Mouse (Mus musculus) gastrocnemius, adult 18-20 months (tissue): ENCODE results near the gene Gse1. TPM values are rescaled to one million over a fixed set of nuclear protein-coding genes. Genes with fewer than 3 reads are reported as not detected.

Experiments used
- DNase-seq: peaks from one replicate; pipeline ENCODE4 v3.0.0; 2021; ENCODE audit warnings: low spot score
- total RNA-seq, 2 experiments: library from RNA; stranded (reverse); gene quantifications; 2 replicates each; pipeline ENCODE4 v1.2.3; 2021

Gse1 gene
- total RNA-seq, 2 experiments from 2014 or later, result 28.9 to 32.6 TPM

DNA sequence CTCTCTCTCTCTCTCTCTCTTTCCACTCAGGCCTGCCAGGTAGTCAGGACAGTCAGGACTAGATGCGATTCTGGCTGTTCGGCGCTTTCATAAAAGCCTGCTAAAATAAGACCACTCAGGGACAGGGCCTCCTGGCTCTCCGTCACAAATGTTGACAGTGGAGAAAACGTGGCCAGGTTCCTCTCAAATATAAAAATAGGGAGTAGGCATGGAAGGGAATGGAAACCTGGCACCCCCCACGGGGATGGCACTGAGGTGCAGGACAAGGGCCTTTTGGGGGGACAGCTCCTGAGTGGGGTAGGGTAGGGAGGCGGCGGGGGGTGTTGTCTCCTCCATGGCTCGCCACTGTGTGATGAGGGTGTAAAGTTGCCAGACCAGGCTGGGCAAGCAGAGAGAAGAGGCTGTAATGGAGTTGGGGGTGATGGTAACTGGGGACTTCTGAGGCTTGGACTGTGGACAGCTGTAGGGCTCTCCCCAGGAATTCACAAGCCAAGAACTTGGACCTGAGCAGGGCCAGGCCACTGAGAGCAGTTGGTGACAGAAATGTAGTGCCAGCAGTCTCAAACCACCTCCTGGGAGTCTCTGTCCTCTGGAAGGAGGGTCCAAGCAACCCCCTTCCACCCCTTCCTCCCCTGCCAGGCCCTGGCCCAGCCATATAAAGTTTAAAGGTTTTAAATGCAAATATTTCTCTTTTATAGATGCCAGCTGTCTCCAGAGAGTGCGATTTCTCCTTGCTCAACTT is 303.7 kb downstream of the Gse1 start:
- peak; percentile 47 for DNase-seq

DNA sequence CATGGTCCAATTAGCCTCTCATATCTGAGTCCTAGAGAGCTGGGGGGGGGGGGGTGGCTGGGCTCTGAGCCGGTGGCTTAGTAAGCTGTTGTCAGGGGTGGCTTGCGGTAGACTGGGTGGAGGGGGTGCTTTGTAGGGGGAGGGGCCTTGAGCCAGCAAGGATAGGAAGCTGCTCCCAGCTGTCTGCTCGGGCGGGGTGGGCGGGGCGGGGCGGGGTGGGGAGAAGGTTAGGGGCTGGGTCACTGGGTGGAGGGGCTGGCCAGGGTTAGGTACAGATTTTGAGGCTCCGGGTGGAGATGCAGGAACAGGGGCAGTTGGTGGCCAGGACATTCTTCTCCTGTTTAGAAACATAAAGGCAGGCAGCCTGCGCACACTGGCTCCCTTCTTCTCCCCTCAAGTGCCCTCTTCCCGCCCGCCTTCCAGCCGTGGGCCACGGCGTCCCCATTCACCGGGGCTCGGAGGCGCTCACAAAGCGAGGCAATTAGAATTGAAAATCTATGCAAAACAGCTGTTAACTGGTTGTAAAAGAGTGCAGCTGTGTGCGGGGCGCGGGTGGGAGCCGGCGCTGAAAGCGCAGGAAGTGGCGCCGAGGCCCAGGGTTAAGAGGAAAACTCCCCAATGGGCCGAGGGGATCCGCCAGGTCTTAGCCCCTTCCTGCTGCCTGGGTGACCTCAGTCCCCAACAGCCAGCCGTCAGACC is 304.4 kb downstream of the Gse1 start:
- DNase-seq, result no peak

GRCm38 (mm10) chr8:120533380-120533779 is 305.1 kb downstream of the Gse1 start:
- DNase-seq, result no peak

DNA sequence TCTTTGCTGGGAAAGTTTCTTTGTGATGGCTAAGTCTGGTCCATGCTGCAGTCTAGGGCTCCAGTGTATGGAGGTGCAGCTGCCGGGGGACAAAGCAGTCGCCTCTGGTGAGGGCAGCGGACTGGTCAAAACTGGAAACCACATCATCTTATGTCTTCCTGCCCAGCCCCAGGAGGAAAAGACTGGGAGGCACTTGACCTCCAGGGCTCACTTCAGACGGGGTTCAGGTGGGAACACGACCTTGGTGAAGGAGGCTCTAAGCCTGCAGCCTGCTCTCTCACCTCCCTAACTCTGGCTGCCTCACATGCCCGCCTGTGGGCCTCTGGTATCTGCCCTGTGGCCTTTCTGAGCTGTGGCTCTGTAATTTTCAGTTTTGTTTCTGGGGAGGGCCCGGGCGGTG is 305.8 kb downstream of the Gse1 start:
- no peak for DNase-seq

GRCm38 (mm10) chr8:120534504-120535368 is 306.5 kb downstream of the Gse1 start:
- DNase-seq, result peak; percentile 88

- peak; percentile 61 for DNase-seq
Measured at GRCm38 (mm10) chr8:120535452-120536305, 307.4 kb downstream of the Gse1 start.

DNA sequence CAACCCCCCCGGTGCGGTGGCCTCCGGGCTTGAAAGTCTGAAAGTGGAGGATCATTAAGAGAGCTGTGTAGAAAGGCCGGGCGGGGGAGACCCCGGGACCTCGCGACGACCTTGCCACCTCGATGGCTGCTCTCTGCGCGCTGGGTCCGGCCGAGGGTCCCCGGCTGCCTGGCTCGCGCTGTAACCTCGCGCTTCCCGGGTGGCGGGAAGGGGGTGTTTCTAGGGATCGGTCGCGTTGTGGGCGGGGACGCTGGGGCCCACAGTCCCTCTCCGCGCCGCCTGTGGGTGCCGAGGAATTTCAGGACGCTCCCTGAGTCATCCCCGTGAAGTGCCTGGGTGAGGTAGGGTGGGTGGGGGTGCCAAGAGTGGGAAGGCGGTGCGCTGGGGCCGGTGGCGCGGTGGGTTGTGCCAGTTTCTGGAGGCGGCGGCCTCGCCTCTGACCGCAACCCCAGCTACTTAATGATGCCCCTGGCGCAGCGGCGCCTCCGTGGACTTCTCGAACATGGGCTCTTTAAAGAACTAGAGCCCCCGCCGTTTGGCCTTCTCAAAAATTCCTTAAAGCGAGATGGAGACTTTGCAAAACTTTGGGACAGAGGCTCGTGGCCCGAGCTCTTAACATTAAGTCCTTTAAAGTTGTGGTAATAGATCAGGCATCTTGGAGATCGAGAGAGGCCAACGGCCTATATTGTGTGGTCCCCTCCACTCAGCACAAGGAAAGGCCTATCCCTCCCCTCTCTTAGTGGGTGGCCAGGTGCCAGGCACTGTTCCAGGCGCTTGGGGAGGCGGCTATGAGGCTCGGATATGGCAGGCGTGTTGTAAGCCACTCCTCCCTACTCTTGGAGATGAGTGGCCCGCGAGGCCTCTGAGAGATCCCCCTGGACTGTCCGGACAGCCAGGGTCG is 308.3 kb downstream of the Gse1 start:
- DNase-seq, result no peak

- peak; percentile 86 for DNase-seq
Measured at GRCm38 (mm10) chr8:120537207-120537817, 309.1 kb downstream of the Gse1 start.

DNA sequence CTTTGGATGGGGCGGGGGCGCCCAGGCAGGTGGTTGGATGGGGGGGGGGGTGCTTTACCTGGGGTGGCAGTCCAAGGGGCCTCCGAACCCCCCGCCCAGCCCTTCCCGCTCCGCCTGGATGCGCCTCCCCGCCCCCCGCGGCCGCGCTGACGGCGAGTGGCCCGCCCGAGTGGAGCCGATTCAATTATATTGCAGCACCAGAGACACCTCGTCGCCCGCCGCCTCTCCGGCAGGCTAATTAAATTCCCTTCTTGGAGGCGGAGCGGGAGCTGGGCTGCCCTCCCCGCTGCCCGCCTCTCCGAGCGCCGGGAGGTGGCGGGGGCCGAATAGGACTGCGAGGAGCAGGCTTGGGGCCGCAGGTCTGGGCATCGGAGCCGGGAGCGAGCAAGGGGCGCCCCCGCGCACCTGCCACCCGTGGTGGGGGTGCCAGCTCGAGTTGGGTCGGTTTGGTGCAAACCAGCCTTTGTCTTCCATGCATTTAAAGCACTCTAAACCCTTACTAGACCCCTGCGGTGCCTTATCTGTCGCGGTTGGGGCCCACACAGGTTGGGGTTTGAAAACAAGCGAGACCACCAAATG is 309.7 kb downstream of the Gse1 start:
- peak; percentile 59 for DNase-seq

- DNase-seq, result peak; percentile 89
Measured at GRCm38 (mm10) chr8:120538397-120539240, 310.4 kb downstream of the Gse1 start.

DNA sequence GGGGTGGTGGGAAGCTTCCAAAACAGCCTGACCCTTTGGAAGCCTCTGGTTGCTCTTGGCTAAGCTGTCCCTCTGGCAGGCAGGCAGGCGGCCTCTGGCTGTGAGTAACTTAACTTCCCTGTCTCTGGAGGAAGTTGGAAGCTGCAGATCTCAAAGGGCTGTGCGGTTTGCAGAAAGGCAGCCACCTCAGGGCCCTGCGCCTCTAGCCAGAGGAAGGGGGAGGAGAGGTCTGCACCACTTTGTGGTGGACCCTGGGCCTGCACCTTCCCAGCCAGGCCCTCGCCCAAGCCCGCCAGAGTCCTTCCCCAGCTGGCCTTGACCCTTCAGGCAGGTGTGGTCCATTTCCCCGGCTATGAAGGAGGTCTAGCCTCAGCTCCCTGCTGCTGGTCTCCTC is 311.1 kb downstream of the Gse1 start:
- no peak for DNase-seq

- peak; percentile 73 for DNase-seq
Measured at GRCm38 (mm10) chr8:120539775-120540625, 311.7 kb downstream of the Gse1 start.

DNA sequence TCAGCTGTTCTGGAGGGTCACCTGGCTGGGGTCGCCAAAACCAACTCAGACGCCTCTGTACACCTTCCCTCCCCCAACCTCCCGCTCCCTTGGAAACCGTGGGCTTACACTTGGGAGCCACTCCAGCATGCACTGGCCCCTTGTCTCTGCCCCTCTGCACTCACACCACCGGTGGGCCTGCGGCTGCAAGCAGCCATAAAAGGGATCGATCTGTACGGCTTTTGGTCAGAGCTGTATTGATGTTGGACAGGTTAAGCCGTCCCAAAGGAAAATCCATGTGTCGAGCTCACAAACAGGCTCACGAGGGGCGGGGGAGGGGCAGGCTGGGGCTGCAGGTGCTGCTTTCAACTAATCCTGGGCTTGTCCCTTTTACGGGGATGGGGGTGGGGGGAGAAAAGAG is 314.7 kb downstream of the Gse1 start:
- DNase-seq, result no peak

GRCm38 (mm10) chr8:120543416-120544055 is 315.3 kb downstream of the Gse1 start:
- DNase-seq, result peak; percentile 87

DNA sequence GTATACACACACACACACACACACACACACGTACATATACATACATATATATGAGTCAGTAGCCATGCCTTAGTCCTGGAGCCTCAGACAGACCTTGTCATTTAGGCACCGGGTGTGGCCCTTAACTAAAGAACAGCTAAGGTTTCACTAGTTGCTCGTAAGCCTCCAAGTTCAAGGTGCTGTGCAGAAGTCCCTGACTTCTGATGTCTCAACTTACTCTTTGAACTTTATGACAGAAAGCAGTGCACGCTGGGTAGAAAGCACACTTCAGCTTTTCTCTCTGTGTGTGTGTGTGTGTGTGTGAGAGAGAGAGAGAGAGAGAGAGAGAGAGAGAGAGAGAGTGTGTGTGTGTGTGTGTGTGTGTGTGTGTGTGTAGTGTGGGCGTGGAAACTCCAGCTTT is 315.9 kb downstream of the Gse1 start:
- DNase-seq, result no peak

- no peak for DNase-seq
Measured at GRCm38 (mm10) chr8:120547562-120547961, 319.3 kb downstream of the Gse1 start.

DNA sequence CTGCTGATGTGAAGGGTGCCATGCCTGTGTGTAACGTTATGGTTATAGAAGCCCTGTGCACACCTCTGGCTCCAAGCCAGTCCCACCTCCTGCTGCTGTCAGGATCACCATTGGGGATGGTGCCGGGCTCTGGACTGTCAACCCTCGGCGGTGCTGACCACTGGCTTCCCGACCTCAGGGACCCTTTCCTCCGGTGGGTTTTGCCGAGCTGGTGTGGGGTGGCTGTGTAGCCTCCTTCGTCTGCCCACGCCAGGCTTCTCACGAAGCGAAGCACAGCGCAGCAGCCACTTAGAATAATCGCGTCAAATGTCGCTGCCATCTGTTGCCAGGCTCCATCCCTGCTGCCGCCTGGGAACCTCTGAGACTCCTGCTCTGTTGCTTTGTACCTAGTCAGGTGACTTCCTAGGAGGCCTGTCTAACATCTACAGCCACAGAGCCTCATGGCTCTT is 320.1 kb downstream of the Gse1 start:
- DNase-seq, result no peak
